Mouse (Mus musculus): ENCODE data around the gene Hbb-bs.
"Not testable (repeated sequence)": the region's sequence is repeated elsewhere in the genome, so short reads cannot be mapped to it uniquely, and the experiment has no call there.

The Hbb-bs gene

GRCm38 (mm10) chr7:103810746-103811145 is 17.1 kb downstream of the Hbb-bs start:
- DNase-seq = no peak

DNA sequence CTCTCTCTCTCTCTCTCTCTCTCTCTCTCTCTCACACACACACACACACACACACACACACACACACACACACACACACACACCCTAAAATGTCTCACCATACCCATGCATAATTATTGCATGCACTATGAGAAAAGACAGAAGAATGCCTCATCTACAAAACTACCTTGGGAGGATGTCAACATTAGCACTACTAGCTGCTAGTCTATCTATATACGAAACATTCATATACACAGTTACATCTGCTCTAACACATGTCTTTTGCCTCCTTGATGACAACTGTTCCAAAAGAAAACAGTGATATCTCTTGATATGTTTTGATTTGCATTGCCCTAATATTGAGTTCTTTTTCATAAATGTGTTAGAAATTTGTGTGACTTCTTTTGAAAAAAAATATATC is 17.6 kb downstream of the Hbb-bs start:
- no peak for DNase-seq

DNA sequence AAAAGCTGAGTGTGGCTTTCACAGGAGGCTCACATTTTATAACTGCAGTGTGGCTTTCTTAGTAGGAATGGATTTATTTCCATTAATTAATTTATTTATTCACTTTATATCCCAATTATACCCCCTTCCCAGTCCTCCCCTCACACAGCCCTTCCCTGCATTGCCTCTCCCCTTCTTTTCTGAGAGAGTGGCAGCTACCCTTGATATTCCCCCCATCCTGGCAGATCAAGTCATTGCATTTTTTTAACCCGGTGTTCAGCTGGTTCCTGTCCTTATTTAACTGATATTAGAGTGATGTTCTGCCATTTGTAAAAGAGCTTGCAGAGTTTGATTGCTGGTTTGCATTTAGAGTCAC is 18.1 kb downstream of the Hbb-bs start:
- no peak for DNase-seq

- DNase-seq = no peak
Measured at GRCm38 (mm10) chr7:103808971-103809800, 18.7 kb downstream of the Hbb-bs start.

GRCm38 (mm10) chr7:103808120-103808519 is 19.8 kb downstream of the Hbb-bs start:
- DNase-seq = not testable (repeated sequence)

GRCm38 (mm10) chr7:103806856-103807255 is 21.0 kb downstream of the Hbb-bs start:
- peak; percentile 61 for DNase-seq

- DNase-seq = peak; percentile 73
Measured at GRCm38 (mm10) chr7:103792669-103793388, 35.1 kb downstream of the Hbb-bs start.

DNA sequence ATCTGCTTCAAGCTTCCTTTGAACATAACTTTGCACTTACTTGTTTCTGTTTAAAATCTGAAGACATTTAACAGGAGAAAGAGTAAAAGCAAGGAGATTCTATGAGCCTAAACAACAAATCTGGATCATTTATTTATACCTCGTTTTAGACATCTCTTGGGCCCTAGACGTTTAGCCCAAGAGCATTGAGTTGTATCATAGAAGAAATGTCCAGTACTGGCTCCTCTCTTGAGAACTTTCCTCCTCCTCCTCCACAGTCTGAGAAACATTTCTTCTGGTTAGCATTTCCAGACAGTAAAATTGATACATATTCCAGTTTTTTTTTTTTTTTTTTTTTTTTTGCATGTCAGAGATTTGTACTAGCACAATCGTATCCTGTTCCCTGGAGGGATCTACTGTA is 36.2 kb downstream of the Hbb-bs start, which contains the start of gene Olfr67:
Gene Olfr67 (minus strand): TSS at position 101 of the 400 bp plus-strand sequence.
- no peak for DNase-seq

DNA sequence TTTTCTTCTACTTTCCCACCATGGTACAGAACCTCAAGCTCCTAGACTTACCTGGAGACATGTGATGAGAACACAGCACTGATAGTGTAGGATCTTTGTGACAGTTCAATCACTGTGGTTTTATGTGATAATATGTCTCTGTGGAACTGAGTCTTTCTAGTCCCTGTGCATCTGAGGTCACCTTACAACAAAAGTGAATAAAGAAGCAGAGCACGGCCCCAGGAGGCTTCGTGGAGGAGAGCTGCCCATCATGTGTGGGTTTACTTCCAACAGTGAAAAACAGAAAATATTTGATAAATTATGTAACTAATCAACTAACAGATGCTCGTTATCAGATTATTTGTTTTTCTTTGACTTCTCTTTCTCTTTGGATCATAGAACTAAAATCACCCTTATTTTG is 48.3 kb downstream of the Hbb-bs start, which contains the start of gene Olfr68:
Gene Olfr68 (minus strand): TSS at position 101 of the 400 bp plus-strand sequence.
- DNase-seq = no peak

- not testable (repeated sequence) for DNase-seq
Measured at GRCm38 (mm10) chr7:103777652-103778051, 50.2 kb downstream of the Hbb-bs start.

All from liver (tissue).